Mouse (Mus musculus) heart, adult 2 months (tissue): ENCODE data around the gene Rwdd2a.

ENCODE experiments used
- CTCF ChIP-seq: fragments of 200-600 bp; IDR thresholded peaks from 2 replicates; pipeline ENCODE4 v1.8.1; 2022; ENCODE audit warnings: antibody characterized with exemption, mild to moderate bottlenecking, moderate library complexity
- POLR2A ChIP-seq: fragments of 200-500 bp; IDR thresholded peaks from 2 replicates; pipeline ENCODE4 v1.6.1; 2011; ENCODE audit warnings: mild to moderate bottlenecking, low read depth, low read length, control low read depth; ENCODE audit not compliant: insufficient read depth

DNA sequence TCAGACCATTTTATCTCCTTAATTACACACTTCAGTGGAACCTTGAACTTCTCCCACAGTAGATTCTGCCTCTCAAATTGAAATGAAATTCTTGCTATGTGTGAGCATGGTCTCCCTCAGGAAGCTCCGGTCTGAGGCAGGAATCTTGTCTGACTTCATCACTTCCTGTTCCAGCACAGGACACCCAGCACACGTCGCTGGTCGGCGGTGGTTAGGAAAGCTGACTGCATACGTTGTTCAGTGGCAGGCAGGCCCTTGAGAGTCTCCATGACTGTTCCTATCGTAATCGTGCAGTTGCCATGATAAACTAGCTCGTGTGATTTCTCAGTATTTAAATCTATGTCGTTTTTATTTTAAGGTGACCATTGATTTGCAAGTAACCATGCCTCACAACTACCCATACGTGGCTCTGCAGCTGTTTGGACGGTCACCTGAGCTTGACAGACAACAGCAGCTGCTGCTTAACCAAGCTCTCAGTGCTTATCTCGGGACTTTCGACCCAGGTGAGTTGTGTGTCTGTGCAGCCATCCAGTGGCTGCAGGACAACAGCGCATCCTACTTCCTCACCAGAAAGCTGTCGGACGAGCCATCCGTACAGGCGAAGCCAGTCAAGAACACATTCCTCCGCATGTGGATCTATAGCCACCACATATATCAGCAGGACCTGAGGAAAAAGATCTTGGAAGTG lies 2.0 kb downstream of the Rwdd2a start:
- TF ChIP-seq CTCF, result no peak
- TF ChIP-seq POLR2A, result no peak
